Mouse (Mus musculus) ES-Bruce4 (cell line): ENCODE measurements around the gene Cfap61. TPM values are rescaled to one million over a fixed set of nuclear protein-coding genes. Genes with fewer than 3 reads are reported as not detected.

Source experiments
- H3K27ac ChIP-seq: 2 replicates; pipeline ENCODE4 v1.5.1; 2012; ENCODE audit warnings: low read length, inconsistent platforms; ENCODE audit not compliant: insufficient read depth
- H3K27me3 ChIP-seq: 2 replicates; pipeline ENCODE4 v1.6.1; 2012; ENCODE audit warnings: mild to moderate bottlenecking, low read length, inconsistent platforms; ENCODE audit not compliant: control insufficient read depth, poor library complexity, insufficient read depth, severe bottlenecking
- H3K36me3 ChIP-seq: 2 replicates; pipeline ENCODE4 v1.6.1; 2012; ENCODE audit warnings: inconsistent platforms, mild to moderate bottlenecking, low read length, moderate library complexity; ENCODE audit not compliant: control insufficient read depth, poor library complexity, insufficient read depth, severe bottlenecking
- H3K4me1 ChIP-seq: one replicate; pipeline ENCODE4 v1.8.1; 2011; ENCODE audit warnings: low read length; ENCODE audit not compliant: control insufficient read depth, insufficient read depth
- H3K4me3 ChIP-seq: 2 replicates; pipeline ENCODE4 v1.5.1; 2011; ENCODE audit warnings: low read depth, mild to moderate bottlenecking, low read length
- H3K9ac ChIP-seq: 2 replicates; pipeline ENCODE4 v1.6.1; 2012; ENCODE audit warnings: low read depth, mild to moderate bottlenecking, inconsistent platforms; ENCODE audit not compliant: poor library complexity, severe bottlenecking
- H3K9me3 ChIP-seq: replicated peaks from 2 replicates; pipeline ENCODE4 v1.6.1; 2012; ENCODE audit warnings: mild to moderate bottlenecking, low read length, inconsistent platforms; ENCODE audit not compliant: control insufficient read depth, poor library complexity, insufficient read depth, severe bottlenecking
- CTCF ChIP-seq: IDR thresholded peaks from one replicate; pipeline ENCODE4 v1.8.1; 2011; ENCODE audit warnings: low read depth, low read length
- EP300 ChIP-seq: IDR thresholded peaks from 2 replicates; pipeline ENCODE4 v1.6.1; 2011; ENCODE audit warnings: low read depth, low read length; ENCODE audit not compliant: insufficient read depth
- POLR2A ChIP-seq: IDR thresholded peaks from one replicate; pipeline ENCODE4 v1.8.1; 2011; ENCODE audit warnings: low read length; ENCODE audit not compliant: insufficient read depth
- polyA plus RNA-seq: library from polyadenylated mRNA; stranded (reverse); fragments of >200 nt; gene quantifications from 2 replicates; pipeline ENCODE4 v1.2.4, GENCODE M21; 2011; ENCODE audit warnings: low read depth; ENCODE audit not compliant: missing spikeins, insufficient read depth, insufficient read length

Gene Cfap61
- polyA plus RNA-seq, 1 experiment: 2.4 TPM

- Histone ChIP-seq H3K4me1 (no peaks in the 10 kb centered on the region), H3K9me3 (no peaks in the 10 kb centered on the region), H3K4me3 (no peak overlapping the region), H3K36me3 (no peaks in the 10 kb centered on the region), H3K27ac (no peak overlapping the region), H3K9ac (no peak overlapping the region), H3K27me3 (no peaks in the 10 kb centered on the region)
- TF ChIP-seq EP300 (no peak), POLR2A (no peak)
Measured at GRCm38 (mm10) chr2:146099838-146100237, 165.3 kb downstream of the Cfap61 start.

GRCm38 (mm10) chr2:146100489-146101060 lies 166.0 kb downstream of the Cfap61 start:
- Histone ChIP-seq H3K4me3 (no peak overlapping the region), H3K9me3 (no peaks in the 10 kb centered on the region), H3K27ac (no peak overlapping the region), H3K36me3 (no peaks in the 10 kb centered on the region), H3K4me1 (no peaks in the 10 kb centered on the region), H3K27me3 (no peaks in the 10 kb centered on the region), H3K9ac (no peak overlapping the region)
- TF ChIP-seq EP300: no peak
- no peak for TF ChIP-seq CTCF
- TF ChIP-seq POLR2A: no peak

GRCm38 (mm10) chr2:146102600-146102999 lies 168.0 kb downstream of the Cfap61 start:
- H3K36me3 ChIP-seq: no peaks in the 10 kb centered on the region
- TF ChIP-seq POLR2A (no peak), CTCF (no peak)
- H3K9ac ChIP-seq: no peak overlapping the region
- no peak overlapping the region for H3K27ac ChIP-seq
- H3K9me3 ChIP-seq: no peaks in the 10 kb centered on the region
- H3K27me3 ChIP-seq: no peaks in the 10 kb centered on the region; the same call in 1 of the 2 replicates
- H3K4me1 ChIP-seq: no peaks in the 10 kb centered on the region
- no peak overlapping the region for H3K4me3 ChIP-seq

- TF ChIP-seq POLR2A (no peak), EP300 (no peak), CTCF (no peak)
- Histone ChIP-seq H3K27ac (no peak overlapping the region), H3K4me1 (no peaks in the 10 kb centered on the region), H3K27me3 (no peaks in the 10 kb centered on the region; the same call in 1 of the 2 replicates), H3K9ac (no peak overlapping the region), H3K9me3 (no peaks in the 10 kb centered on the region), H3K36me3 (no peaks in the 10 kb centered on the region), H3K4me3 (no peak overlapping the region)
Measured at GRCm38 (mm10) chr2:146105341-146105740, 170.8 kb downstream of the Cfap61 start.

GRCm38 (mm10) chr2:146107980-146108379 lies 173.4 kb downstream of the Cfap61 start:
- no peak for TF ChIP-seq EP300
- Histone ChIP-seq H3K4me3 (no peak overlapping the region), H3K9me3 (no peaks in the 10 kb centered on the region), H3K27ac (no peak overlapping the region), H3K36me3 (no peaks in the 10 kb centered on the region), H3K4me1 (no peaks in the 10 kb centered on the region), H3K27me3 (no peaks in the 10 kb centered on the region; the same call in 1 of the 2 replicates), H3K9ac (no peak overlapping the region)

GRCm38 (mm10) chr2:146109921-146110320 lies 175.3 kb downstream of the Cfap61 start:
- TF ChIP-seq POLR2A (no peak), EP300 (no peak), CTCF (no peak)

More at GRCm38 (mm10) chr2:146109921-146110320, 175.3 kb downstream of the Cfap61 start:
- Histone ChIP-seq H3K36me3 (no peaks in the 10 kb centered on the region), H3K4me1 (no peaks in the 10 kb centered on the region), H3K9me3 (no peaks in the 10 kb centered on the region), H3K4me3 (no peak overlapping the region), H3K27ac (no peak overlapping the region), H3K27me3 (no peaks in the 10 kb centered on the region; the same call in 1 of the 2 replicates), H3K9ac (no peak overlapping the region)
